Mouse (Mus musculus): ENCODE data around the gene Mfsd8. TPM values are rescaled to one million over a fixed set of nuclear protein-coding genes. Genes with fewer than 3 reads are reported as not detected.
"Not testable (repeated sequence)": the region's sequence is repeated elsewhere in the genome, so short reads cannot be mapped to it uniquely, and the experiment has no call there.

Mfsd8 gene
- 9.1 TPM for polyA plus RNA-seq (2021)

- ChIA-PET CTCF (interaction anchor here (0.7 to 1.8 kb wide), 10 partner anchors 24 to 165 kb away, joined by 3 to 6 read pairs (median 3); no protein-coding TSS in a partner anchor), POLR2A (interaction anchor here (1.3 kb wide), 1 partner anchor 47 kb away, joined by 4 read pairs; no protein-coding TSS in a partner anchor)
- ATAC-seq: peak; percentile 99
- peak; percentile 99 for DNase-seq (ENCODE audit: low read depth, low spot score)
- TF ChIP-seq CTCF (IDR thresholded peaks at IDR 0.05): peak; percentile 94
- in situ Hi-C loops (cut with MboI; ENCODE audit: low pct_unique_long_range_greater_than_20kb): loop anchor here (10.0 kb wide), 1 partner anchor 48 kb away; no protein-coding TSS in a partner anchor
- H3K27me3 ChIP-seq: not testable (repeated sequence)
Observed at GRCm38 (mm10) chr3:40846473-40846956, at the start of gene Mfsd8. Gene Mfsd8, minus strand, starts transcription at chr3:40846886.

- CTCF ChIA-PET: interaction anchor here (1.1 to 1.2 kb wide), 2 partner anchors 46 to 48 kb away, joined by 4 to 6 read pairs; partner anchors contain the start of genes Abhd18 and Mfsd8
- not testable (repeated sequence) for ATAC-seq; DNase-seq (ENCODE audit: low read depth, low spot score); H3K27me3 ChIP-seq
- in situ Hi-C loops (cut with MboI; ENCODE audit: low pct_unique_long_range_greater_than_20kb): loop anchor here (10.0 kb wide), 1 partner anchor 50 kb away; the partner anchor contains the start of genes Abhd18 and Mfsd8
- POLR2A ChIA-PET: interaction anchor here (0.9 kb wide), 1 partner anchor 48 kb away, joined by 4 read pairs; no protein-coding TSS in a partner anchor
Observed at GRCm38 (mm10) chr3:40894336-40894735, 47.6 kb upstream of the Mfsd8 start.

GRCm38 (mm10) chr3:40893816-40894258 lies 47.2 kb upstream of the Mfsd8 start:
- not testable (repeated sequence) for H3K27me3 ChIP-seq
- in situ Hi-C loops (cut with MboI; ENCODE audit: low pct_unique_long_range_greater_than_20kb): loop anchor here (10.0 kb wide), 1 partner anchor 49 kb away; the partner anchor contains the start of genes Abhd18 and Mfsd8
- CTCF ChIA-PET: interaction anchor here (1.1 to 1.2 kb wide), 2 partner anchors 45 to 47 kb away, joined by 4 to 6 read pairs; partner anchors contain the start of genes Abhd18 and Mfsd8
- POLR2A ChIA-PET: interaction anchor here (0.9 kb wide), 1 partner anchor 48 kb away, joined by 4 read pairs; no protein-coding TSS in a partner anchor
- ATAC-seq: peak; percentile 98
- peak; percentile 94 for TF ChIP-seq CTCF (IDR thresholded peaks at IDR 0.05)
- DNase-seq (ENCODE audit: low read depth, low spot score): peak; percentile 98

GRCm38 (mm10) chr3:40853123-40853738 lies 6.5 kb upstream of the Mfsd8 start:
- POLR2A ChIA-PET; DNase-seq (ENCODE audit: low read depth, low spot score); ATAC-seq; CTCF ChIA-PET; H3K27me3 ChIP-seq; in situ Hi-C loops (cut with MboI; ENCODE audit: low pct_unique_long_range_greater_than_20kb): not testable (repeated sequence)

- CTCF ChIA-PET: not testable (repeated sequence)
Observed at GRCm38 (mm10) chr3:40847936-40848335, 1.2 kb upstream of the Mfsd8 start.

GRCm38 (mm10) chr3:40847018-40847417 lies 332 bp upstream of the Mfsd8 start:
- POLR2A ChIA-PET; H3K27me3 ChIP-seq; DNase-seq (ENCODE audit: low read depth, low spot score): not testable (repeated sequence)
- peak; percentile 5 for ATAC-seq
- in situ Hi-C loops (cut with MboI; ENCODE audit: low pct_unique_long_range_greater_than_20kb): loop anchor here (10.0 kb wide), 1 partner anchor 48 kb away; no protein-coding TSS in a partner anchor
- CTCF ChIA-PET: interaction anchor here (1.8 kb wide), 1 partner anchor 47 kb away, joined by 6 read pairs; no protein-coding TSS in a partner anchor

More at GRCm38 (mm10) chr3:40847936-40848335, 1.2 kb upstream of the Mfsd8 start:
- POLR2A ChIA-PET; H3K27me3 ChIP-seq; DNase-seq (ENCODE audit: low read depth, low spot score); ATAC-seq: not testable (repeated sequence)
- in situ Hi-C loops (cut with MboI; ENCODE audit: low pct_unique_long_range_greater_than_20kb): loop anchor here (10.0 kb wide), 1 partner anchor 47 kb away; no protein-coding TSS in a partner anchor

GRCm38 (mm10) chr3:40846957-40847017 lies 101 bp upstream of the Mfsd8 start, which contains the start of gene Abhd18:
Gene Abhd18, plus strand, starts transcription at chr3:40846970.
- POLR2A ChIA-PET; H3K27me3 ChIP-seq; DNase-seq (ENCODE audit: low read depth, low spot score); ATAC-seq: not testable (repeated sequence)
- in situ Hi-C loops (cut with MboI; ENCODE audit: low pct_unique_long_range_greater_than_20kb): loop anchor here (10.0 kb wide), 1 partner anchor 48 kb away; no protein-coding TSS in a partner anchor
- CTCF ChIA-PET: interaction anchor here (1.8 kb wide), 1 partner anchor 47 kb away, joined by 6 read pairs; no protein-coding TSS in a partner anchor

- not testable (repeated sequence) for H3K27me3 ChIP-seq; ATAC-seq; DNase-seq (ENCODE audit: low read depth, low spot score)
- in situ Hi-C loops (cut with MboI; ENCODE audit: low pct_unique_long_range_greater_than_20kb): loop anchor here (10.0 kb wide), 1 partner anchor 49 kb away; no protein-coding TSS in a partner anchor
- CTCF ChIA-PET: interaction anchor here (1.1 to 1.3 kb wide), 4 partner anchors 31 to 97 kb away, joined by 3 to 5 read pairs (median 4); no protein-coding TSS in a partner anchor
- POLR2A ChIA-PET: interaction anchor here (1.3 kb wide), 1 partner anchor 48 kb away, joined by 4 read pairs; no protein-coding TSS in a partner anchor
Observed at GRCm38 (mm10) chr3:40845521-40845920, 1.2 kb downstream of the Mfsd8 start.

GRCm38 (mm10) chr3:40813275-40813674 lies 33.4 kb downstream of the Mfsd8 start:
- no peak for DNase-seq (ENCODE audit: low read depth, low spot score)
- H3K27me3 ChIP-seq: no peaks in the 10 kb centered on the region
- in situ Hi-C loops (cut with MboI; ENCODE audit: low pct_unique_long_range_greater_than_20kb): no loop called here
- TF ChIP-seq CTCF (IDR thresholded peaks at IDR 0.05): no peak
- POLR2A ChIA-PET: interaction anchor here (0.6 to 2.5 kb wide), 2 partner anchors 12 to 13 kb away, joined by 6 to 8 read pairs; no protein-coding TSS in a partner anchor
- no peak for ATAC-seq
- CTCF ChIA-PET: interaction anchor here (0.9 to 2.9 kb wide), 6 partner anchors 8 to 33 kb away, joined by 3 to 12 read pairs (median 5); partner anchors contain the start of gene Mfsd8

- H3K27me3 ChIP-seq: no peaks in the 10 kb centered on the region
- CTCF ChIA-PET: interaction anchor here (1.0 to 2.2 kb wide), 6 partner anchors 9 to 36 kb away, joined by 3 to 9 read pairs (median 3); no protein-coding TSS in a partner anchor
- ATAC-seq (no peak), DNase-seq (ENCODE audit: low read depth, low spot score) (no peak)
- POLR2A ChIA-PET: no interaction called here
- TF ChIP-seq CTCF (IDR thresholded peaks at IDR 0.05): no peak
- in situ Hi-C loops (cut with MboI; ENCODE audit: low pct_unique_long_range_greater_than_20kb): no loop called here
Observed at GRCm38 (mm10) chr3:40809894-40810293, 36.8 kb downstream of the Mfsd8 start.

- ATAC-seq: peak; percentile 44
- no peak for TF ChIP-seq CTCF (IDR thresholded peaks at IDR 0.05)
- ChIA-PET POLR2A (no interaction called here), CTCF (interaction anchor here (1.0 to 2.2 kb wide), 4 partner anchors 11 to 37 kb away, joined by 3 to 9 read pairs (median 3); no protein-coding TSS in a partner anchor)
- no peaks in the 10 kb centered on the region for H3K27me3 ChIP-seq
- DNase-seq (ENCODE audit: low read depth, low spot score): no peak
- in situ Hi-C loops (cut with MboI; ENCODE audit: low pct_unique_long_range_greater_than_20kb): no loop called here
Observed at GRCm38 (mm10) chr3:40808686-40809085, 38.0 kb downstream of the Mfsd8 start.
